Mouse (Mus musculus): ENCODE data around the gene Sptbn4.
"Not testable (repeated sequence)": the region's sequence is repeated elsewhere in the genome, so short reads cannot be mapped to it uniquely, and the experiment has no call there.

Gene Sptbn4

DNA sequence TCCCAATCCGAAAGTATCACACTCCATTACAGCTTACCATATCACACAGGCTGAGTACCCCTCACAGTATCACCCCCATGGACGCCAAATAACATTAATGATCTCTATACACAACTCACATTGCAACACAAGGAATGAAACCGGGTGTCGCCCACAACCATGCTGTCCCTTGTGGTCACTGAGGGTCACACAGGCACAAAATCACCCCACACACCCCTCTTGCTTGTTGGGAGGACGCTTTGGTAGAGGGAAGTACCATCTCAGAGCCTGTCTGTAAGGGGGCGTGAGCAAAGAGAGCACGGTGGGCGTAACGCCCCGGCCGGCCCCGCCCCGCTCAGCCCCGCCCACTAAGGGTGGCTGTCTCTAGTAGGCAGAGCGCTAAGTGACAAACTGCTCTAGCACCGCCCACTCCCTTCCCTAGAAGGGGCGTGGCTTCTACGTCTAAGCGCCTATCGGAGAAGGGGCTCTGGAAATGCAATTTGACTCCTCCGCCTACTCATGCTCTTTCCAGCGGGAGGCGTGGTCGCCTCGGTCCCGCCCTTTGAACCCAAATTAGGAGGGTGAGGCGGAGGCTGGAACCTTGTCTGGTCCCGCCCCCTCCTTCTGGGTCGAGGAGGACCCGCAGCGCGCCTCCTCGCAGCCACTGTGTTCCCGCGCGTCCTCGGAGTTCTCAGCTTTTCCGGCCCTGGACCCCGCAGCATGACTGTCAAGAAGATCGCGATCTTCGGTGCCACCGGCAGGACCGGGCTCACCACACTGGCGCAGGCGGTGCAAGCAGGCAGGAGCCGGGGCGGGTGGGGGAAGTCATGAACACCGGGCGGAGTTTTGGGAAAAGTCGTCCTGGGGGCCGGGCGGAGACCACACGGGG is at the start of gene Sptbn4, which contains the start of gene Blvrb:
Gene Sptbn4, minus strand, starts transcription at position 268 of the 868 bp plus-strand sequence.
Gene Blvrb, plus strand, starts transcription at position 560 of the 868 bp plus-strand sequence.
- DNase-seq: peak; percentile 99 to 100

DNA sequence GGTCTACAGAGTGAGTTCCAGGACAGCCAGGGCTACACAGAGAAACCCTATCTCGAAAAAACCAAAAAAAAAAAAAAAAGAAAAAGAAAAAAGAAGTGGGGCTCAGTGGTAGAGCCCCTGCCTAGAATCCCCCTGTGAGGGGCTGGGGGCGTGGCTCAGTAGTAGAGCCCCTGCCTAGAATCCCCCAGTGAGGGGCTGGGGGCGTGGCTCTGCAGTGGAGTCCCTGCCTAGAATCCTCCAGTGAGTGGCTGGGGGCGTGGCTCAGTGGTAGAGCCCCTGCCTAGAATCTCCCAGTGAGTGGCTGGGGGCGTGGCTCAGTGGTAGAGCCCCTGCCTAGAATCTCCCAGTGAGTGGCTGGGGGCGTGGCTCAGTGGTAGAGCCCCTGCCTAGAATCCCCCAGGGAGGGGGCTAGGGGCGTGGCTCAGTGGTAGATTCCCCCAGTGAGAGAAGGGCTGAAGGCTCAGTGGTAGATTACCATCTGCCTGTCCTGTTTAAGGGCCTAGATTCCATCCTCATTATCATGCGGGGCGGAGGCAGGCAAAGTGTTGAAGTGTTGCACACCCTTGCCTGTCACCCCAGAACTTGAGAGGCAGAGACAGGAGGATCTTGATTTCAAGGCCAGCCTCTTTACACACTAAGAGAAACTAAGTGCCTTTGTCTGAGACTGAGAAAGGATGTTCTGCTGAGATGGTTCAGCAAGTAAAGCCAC is 47.3 kb upstream of the Sptbn4 start:
- DNase-seq: not testable (repeated sequence)

DNA sequence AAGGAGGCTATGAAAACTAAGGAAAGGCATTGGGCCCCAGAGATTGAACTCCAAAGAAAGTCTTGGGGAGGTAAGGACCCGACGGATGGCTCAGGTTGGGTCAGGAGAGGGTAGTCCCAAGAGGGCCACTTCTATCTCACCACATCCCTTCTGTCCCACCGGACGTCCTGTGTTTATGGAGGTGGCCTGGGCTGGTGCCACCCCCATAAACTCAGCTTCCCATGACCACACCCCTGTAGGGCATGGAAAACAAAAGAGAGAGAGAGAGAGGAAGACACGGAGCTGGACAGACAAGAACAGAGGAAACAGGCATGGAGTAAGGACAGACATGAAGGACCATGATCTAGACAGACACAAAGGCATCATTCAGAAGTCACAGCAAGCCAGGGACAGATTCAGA is 46.0 kb upstream of the Sptbn4 start:
- no peak for DNase-seq

- DNase-seq: no peak
Measured at GRCm38 (mm10) chr7:27493022-27493421, 45.5 kb upstream of the Sptbn4 start.

DNA sequence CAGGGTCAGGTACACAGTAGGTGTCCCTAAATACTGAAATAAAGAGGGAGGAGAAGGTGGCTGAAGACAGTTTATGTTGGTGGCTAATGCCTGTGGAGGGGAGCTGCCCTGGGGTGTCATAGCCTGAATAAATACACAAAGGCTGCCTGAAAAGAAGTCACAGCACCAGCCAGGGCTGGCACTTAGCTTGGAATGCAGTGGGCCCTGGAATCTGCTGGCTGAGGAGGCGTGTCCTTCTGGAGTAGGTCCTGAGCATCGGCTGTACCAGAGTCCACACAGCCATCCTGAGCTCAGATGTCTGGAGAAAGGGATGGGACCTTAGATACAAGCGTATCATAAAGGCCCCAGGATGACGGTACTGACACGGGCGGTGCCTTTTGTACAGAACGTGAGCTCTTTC is 44.4 kb upstream of the Sptbn4 start:
- no peak for DNase-seq

DNA sequence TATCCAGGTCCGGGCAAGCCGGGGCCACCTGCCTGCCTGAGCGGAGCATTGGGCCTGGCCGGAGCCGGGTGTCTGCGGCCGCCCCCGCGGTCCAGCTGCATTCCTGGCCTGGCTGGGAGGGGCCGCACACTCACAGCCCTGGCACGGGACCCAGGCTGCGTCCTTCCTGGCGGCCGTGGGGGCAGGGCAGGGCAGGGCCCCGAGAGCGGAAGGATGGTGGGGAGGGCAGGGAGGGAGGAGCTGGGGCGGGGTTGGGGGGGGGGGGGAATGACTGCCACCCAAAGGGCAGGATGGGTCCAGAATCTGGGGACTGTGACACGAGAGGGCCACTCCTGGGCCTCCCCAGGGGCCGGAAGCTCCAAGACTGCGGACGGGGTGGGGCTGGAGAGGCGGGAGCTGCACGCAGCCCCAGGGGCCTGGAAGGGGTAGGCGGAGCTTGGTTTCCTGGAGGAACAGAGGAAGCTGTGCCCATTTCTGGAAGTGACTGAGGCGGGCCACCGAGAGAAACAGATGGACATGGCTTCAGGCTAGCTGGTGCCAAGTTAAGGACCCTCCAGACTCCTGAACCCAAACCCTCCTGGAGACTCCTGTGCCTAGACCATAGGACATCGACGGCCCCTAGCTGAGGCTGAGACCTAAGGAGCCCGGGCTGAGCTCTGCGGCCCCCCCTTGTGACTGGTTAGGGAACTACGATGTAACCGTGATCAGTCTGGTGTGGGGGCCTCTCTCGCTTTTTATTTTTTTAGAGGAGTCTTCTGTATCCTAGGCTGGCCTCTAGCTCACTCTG is 43.2 kb upstream of the Sptbn4 start:
- peak; percentile 93 to 94 for DNase-seq

DNA sequence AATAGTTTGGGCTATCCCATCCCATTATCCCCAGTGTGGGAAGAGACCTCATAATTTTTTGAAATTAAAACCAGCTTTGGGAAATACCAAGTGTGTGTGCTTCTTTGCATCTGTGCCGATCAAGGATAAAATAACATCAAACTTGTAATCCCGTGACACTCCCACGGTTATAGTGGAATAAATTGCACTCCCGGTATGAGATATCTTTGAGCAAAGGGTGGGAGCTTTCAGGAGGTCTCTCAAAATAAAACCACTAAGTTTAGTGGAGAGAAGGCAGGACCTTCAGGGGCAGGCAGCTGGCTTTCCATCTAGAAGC is 42.7 kb upstream of the Sptbn4 start:
- DNase-seq: no peak

DNA sequence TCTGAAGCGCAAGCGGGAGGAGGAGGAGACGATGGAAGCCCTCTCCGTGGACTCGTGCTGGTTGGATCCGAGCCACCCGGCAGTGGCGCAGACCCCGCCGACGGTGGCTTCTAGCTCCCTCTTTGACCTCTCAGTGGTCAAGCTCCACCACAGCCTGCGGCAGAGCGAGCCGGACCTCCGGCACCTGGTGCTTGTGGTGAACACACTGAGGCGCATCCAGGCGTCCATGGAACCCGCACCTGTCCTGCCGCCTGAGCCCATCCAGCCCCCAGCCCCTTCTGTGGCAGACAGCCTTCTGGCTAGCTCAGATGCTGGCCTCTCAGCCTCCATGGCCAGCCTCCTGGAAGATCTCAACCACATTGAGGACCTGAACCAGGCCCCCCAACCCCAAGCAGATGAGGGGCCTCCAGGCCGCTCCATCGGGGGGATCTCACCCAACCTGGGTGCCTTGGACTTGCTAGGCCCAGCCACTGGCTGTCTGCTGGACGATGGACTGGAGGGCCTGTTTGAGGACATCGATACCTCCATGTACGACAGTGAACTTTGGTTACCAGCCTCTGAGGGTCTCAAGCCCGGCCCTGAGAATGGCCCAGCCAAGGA is 41.9 kb upstream of the Sptbn4 start:
- DNase-seq: no peak

- no peak for DNase-seq
Measured at GRCm38 (mm10) chr7:27487740-27488268, 40.3 kb upstream of the Sptbn4 start.

DNA sequence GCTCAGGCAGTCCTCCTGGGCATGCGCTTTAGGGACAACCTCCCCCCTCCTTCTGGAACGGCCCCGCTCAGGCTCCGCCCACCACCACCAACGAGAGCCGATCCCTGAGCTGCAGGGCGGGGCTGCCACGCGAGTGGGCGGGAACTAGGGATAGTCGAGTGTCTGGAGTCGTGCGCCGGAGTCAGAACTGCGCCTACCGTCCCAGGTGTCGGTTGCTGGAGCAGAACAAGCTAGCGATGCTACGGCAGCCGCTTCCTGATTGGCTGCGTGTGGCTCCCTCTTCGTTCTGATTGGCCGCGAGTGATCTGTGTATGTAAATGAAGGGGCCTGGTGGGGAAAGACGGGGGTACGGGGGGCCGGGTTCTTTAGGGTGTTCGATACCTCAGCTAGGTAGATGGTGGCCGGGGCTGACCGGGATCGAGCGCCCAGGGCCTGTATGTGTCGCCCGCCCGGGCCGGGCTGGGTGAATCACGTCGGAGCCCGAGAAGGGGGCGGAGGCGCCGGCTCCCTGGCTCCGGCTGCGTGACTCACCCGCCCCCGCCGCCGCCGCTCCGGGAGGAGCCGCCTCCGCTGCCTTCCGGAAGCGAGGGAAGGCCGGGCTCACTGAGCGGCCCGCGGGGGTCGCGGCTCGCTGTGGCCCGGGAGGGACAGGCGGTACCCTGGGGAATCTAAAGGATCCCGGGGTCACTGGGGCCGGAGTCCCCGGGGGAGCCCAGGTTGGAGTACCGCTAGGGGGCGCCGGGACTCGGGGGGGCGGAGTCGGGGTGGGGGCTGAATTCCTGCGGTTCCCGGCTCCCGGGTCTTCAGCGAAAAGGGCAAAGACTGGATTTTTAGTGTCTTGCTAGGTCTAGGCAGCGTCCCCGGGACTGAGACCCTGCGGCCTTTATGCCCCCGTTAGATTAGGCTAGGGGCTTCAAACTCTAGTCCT is 39.5 kb upstream of the Sptbn4 start, which contains the start of gene Sertad1:
Gene Sertad1, plus strand, starts transcription at position 141 of the 928 bp plus-strand sequence.
- peak; percentile 100 for DNase-seq

GRCm38 (mm10) chr7:27486102-27486769 is 38.8 kb upstream of the Sptbn4 start:
- DNase-seq: no peak

DNA sequence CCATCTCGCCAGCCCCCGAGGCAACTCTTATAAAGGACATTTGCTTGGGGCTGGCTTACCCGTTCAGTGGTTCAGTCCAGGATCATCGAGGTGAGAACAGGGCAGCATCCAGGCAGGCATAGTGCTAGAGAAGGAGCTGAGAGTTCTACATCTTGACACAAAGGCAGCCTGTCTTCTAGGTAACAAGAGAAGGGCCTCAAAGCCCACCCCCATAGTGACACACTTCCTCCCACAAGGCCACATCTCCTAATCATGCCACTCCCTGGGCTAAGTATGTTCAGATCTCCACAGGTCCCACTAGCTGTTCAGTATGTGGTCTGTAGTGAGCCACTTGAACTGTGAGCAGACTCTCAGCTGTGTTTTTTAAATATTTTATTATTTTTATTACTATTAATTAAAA is 36.4 kb upstream of the Sptbn4 start:
- DNase-seq: no peak

- peak; percentile 63 to 65 for DNase-seq
Measured at GRCm38 (mm10) chr7:27481627-27481969, 34.1 kb upstream of the Sptbn4 start.

DNA sequence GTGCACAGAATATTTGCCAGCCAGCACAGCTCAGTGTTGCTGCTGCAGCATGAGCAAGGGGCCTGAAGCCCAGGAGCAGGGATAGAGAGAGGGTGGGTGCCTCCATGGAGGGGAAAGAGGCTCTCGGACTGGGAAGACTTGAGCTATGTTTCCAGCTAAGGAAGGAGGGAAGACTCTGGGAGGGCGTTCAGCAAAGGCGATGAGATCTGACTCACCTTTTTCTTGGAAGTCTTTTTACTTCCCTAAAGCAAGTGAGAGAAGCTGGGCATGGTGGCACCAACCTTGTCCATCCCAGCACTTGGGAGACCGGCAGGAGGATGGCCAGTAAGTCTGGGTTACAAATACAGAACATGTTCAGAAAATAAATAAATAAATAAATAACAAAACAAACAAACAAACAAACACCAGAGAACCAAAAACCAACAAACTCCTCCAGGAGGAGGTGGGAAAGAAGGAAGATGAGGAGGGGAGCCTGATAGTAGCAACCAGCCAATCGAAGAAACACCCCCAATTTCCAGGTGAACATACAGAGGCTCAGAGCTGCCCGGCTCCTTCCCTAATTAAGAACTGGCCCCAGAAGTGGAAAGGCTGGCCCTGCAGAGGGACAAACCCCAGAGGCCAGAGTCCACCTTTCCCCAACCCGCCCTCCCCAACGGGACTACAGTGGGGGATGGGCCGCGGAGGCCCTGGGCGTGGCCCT is 33.6 kb upstream of the Sptbn4 start:
- DNase-seq: no peak

GRCm38 (mm10) chr7:27480506-27480905 is 33.0 kb upstream of the Sptbn4 start:
- DNase-seq: no peak

DNA sequence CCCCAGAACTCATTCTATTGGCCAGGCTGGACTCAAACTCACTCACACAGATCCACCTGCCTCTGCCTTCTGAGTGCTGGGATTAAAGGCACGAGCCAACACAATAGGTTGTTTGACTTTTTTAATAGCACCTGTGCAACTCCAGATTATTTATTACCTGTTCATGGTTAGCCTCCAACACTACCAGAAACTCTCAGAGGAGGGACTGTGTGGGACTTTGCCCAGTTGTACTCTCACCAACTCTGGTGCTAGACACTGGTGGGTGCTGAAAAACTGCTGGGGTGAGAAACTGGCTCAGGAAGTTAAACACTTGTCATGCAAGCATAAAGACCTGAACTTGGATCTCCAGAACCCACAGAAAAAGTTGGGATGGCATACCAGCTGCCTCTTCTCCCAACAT is 32.3 kb upstream of the Sptbn4 start:
- DNase-seq: no peak

GRCm38 (mm10) chr7:27478561-27478960 is 31.1 kb upstream of the Sptbn4 start:
- no peak for DNase-seq

GRCm38 (mm10) chr7:27476098-27476635 is 28.7 kb upstream of the Sptbn4 start:
- DNase-seq: no peak

DNA sequence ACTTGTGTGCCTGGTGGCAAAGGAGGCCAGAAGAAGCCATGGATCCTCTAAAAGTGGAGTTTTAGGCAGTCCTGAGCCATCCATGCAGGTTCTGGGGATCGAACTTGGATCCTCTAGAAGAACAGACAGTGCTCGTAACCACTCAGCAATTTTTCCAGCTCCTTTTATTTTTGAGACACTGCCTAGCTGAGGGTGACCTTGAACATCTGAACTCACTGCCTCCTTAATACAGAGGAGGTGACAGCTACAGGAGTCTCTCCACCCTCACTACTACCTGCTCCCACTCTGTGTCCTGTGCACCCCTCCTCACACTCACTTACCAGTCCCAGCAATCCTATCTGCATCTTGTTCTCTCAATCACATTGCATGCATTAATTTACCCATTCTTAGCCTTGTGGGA is 28.1 kb upstream of the Sptbn4 start:
- no peak for DNase-seq

- DNase-seq: peak; percentile 97 to 98
Measured at GRCm38 (mm10) chr7:27474490-27474954, 27.0 kb upstream of the Sptbn4 start.

Measured in B cell, adult 2 months (primary cell).